Mouse (Mus musculus) T-cell, adult 66 days (primary cell): ENCODE data around the gene Polr3f. TPM values are rescaled to one million over a fixed set of nuclear protein-coding genes. Genes with fewer than 3 reads are reported as not detected.

Source experiments
- total RNA-seq, 2 experiments: library from RNA; stranded (reverse); gene quantifications; 3 replicates in 1 of 2; 4 replicates in 1 of 2; pipeline ENCODE4 v1.2.4; 2023

The Polr3f gene
- total RNA-seq, result 10 to 100 TPM; 38.0 to 39.1 TPM

GRCm38 (mm10) chr2:144526981-144527820 lies at the start of gene Polr3f, which contains the start of gene Dzank1:
Gene Polr3f (plus strand): TSS chr2:144527718.
Gene Dzank1 (minus strand): TSS chr2:144527414.

GRCm38 (mm10) chr2:144550529-144550928 lies 23.0 kb downstream of the Polr3f start, which contains the start of gene Rbbp9:
Gene Rbbp9 (minus strand): TSS chr2:144550869.

GRCm38 (mm10) chr2:144555820-144556552 lies 28.5 kb downstream of the Polr3f start, which contains the start of gene Sec23b:
Gene Sec23b (plus strand): TSS chr2:144556229.

Other genes starting within 250 kb of the Polr3f start
- gene Ovol2, start 195.6 kb upstream of the Polr3f start, total RNA-seq, result not detected
- 10 to 100 TPM; 31.7 to 39.6 TPM for gene Kat14, start 158.7 kb upstream of the Polr3f start, total RNA-seq
- 10 to 100 TPM in 1 of 2 experiments, 1 to 10 TPM in 1; 3.9 to 12.6 TPM for gene Pet117, start 158.7 kb upstream of the Polr3f start, total RNA-seq
- gene Dzank1, start 304 bp upstream of the Polr3f start, total RNA-seq, result 1 to 10 TPM in 1 of 2 experiments, under 1 TPM in 1; 0.95 to 1.2 TPM
- gene Rbbp9, start 23.2 kb downstream of the Polr3f start, total RNA-seq, result 1 to 10 TPM; 4.5 to 4.8 TPM
- 10 to 100 TPM; 62.4 to 65.3 TPM for gene Sec23b, start 28.5 kb downstream of the Polr3f start, total RNA-seq
- gene Smim26, start 66.3 kb downstream of the Polr3f start, total RNA-seq, result 10 to 100 TPM; 25.4 to 27.2 TPM
- 10 to 100 TPM; 24.4 to 29.2 TPM for gene Dtd1, start 72.2 kb downstream of the Polr3f start, total RNA-seq